Mouse (Mus musculus) embryo, embryonic 11 days (tissue): ENCODE results near the gene Pon2.

ENCODE experiments used
- DNase-seq: peaks from one replicate; pipeline ENCODE4 v3.0.0-alpha.2; 2015

The Pon2 gene

GRCm38 (mm10) chr6:5218190-5218589 lies 80.1 kb downstream of the Pon2 start:
- DNase-seq: no peak
